Mouse (Mus musculus) midbrain, embryonic 14.5 days (tissue): ENCODE data around the gene Lpar5. TPM values are rescaled to one million over a fixed set of nuclear protein-coding genes. Genes with fewer than 3 reads are reported as not detected.

Source experiments
- ATAC-seq: fragments of 200-750 bp; cut with Nextera tagmentation; 2 replicates; pipeline ENCODE4 v1.8.0; 2017; ENCODE audit warnings: moderate number of reproducible peaks, moderate library complexity; ENCODE audit not compliant: low FRiP score, low TSS enrichment
- DNase-seq: peaks from one replicate; pipeline ENCODE4 v3.0.0-alpha.2; 2015
- H3K27ac ChIP-seq: fragments of 300-500 bp; sonication (generic); replicated peaks from 2 replicates; pipeline ENCODE4 v1.5.1; 2014; ENCODE audit warnings: mild to moderate bottlenecking, low read depth, low read length, moderate library complexity
- H3K27me3 ChIP-seq: fragments of 300-500 bp; sonication (generic); 2 replicates; pipeline ENCODE4 v1.6.1; 2014; ENCODE audit warnings: low read length, control low read depth, mixed read lengths; ENCODE audit not compliant: control insufficient read depth, insufficient read depth
- H3K36me3 ChIP-seq: fragments of 300-500 bp; sonication (generic); 2 replicates; pipeline ENCODE4 v1.6.1; 2014; ENCODE audit warnings: low read length, control low read depth; ENCODE audit not compliant: control insufficient read depth, insufficient read depth
- H3K4me1 ChIP-seq: fragments of 300-500 bp; sonication (generic); 2 replicates; pipeline ENCODE4 v1.6.1; 2014; ENCODE audit warnings: mild to moderate bottlenecking, antibody characterized with exemption, low read length, control low read depth; ENCODE audit not compliant: control insufficient read depth, insufficient read depth
- H3K4me2 ChIP-seq: fragments of 300-500 bp; sonication (generic); 2 replicates; pipeline ENCODE4 v1.6.1; 2014; ENCODE audit warnings: mild to moderate bottlenecking, low read length, moderate library complexity
- H3K4me3 ChIP-seq: fragments of 300-500 bp; sonication (generic); replicated peaks from 2 replicates; pipeline ENCODE4 v1.5.1; 2014; ENCODE audit warnings: low read depth, low read length
- H3K9ac ChIP-seq: fragments of 300-500 bp; sonication (generic); replicated peaks from 2 replicates; pipeline ENCODE4 v1.6.1; 2014; ENCODE audit warnings: mild to moderate bottlenecking, low read length, moderate library complexity
- H3K9me3 ChIP-seq: fragments of 300-500 bp; sonication (generic); 2 replicates; pipeline ENCODE4 v1.6.1; 2016; ENCODE audit warnings: low read length, control low read depth, mixed read lengths; ENCODE audit not compliant: control insufficient read depth
- WGBS: fragments of 180-500 bp; shearing (Covaris S2); extraction: QIAGEN DNeasy Blood & Tissue Kit; methylation state at CpG from one replicate; pipeline ENCODE4 v1.1.7; 2014; 5-methylcytosine and 5-hydroxymethylcytosine counted together
- polyA plus RNA-seq: library from polyadenylated mRNA; unstranded; fragments of >200 nt; fragmentation: Nextera tagmentation; extraction: Ambion mirVana; gene quantifications from 2 replicates; pipeline ENCODE4 v1.2.1, GENCODE M21; 2014

Lpar5 gene
- polyA plus RNA-seq, 1 experiment from 2014 or later: 0.45 TPM

DNA sequence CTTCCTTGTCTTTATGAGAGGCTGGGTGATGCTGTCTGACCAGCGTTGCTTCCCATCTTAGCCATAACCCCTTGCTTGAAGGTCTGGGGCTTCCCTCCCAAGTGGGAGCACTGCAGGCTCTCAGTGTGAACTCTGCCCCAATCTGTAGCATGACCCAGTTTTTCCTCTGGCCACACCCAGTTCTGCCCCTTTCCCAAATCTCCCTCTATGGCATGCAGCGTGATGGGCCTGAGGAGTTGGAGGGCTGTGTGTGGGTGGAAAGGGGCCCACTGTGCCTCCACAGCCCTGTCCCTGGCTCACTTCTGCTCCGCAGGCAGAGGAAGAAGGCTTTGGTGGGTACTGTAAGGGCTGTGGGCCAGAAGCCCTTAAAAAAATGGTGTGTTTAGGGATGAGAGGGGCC is 30.8 kb downstream of the Lpar5 start:
- no peak for DNase-seq
- peak overlapping the region; percentile 92 for H3K9ac ChIP-seq
- H3K27me3 ChIP-seq: no peaks in the 10 kb centered on the region
- H3K9me3 ChIP-seq: no peaks in the 10 kb centered on the region
- H3K36me3 ChIP-seq: peaks cover 59% of the 10 kb centered on the region
- peaks cover 33% of the 10 kb centered on the region for H3K4me1 ChIP-seq
- no peak for ATAC-seq
- 65% methylated on average over 3 of the region's 3 CpGs for WGBS
- no peak overlapping the region for H3K27ac ChIP-seq
- peak overlapping the region; percentile 98 for H3K4me3 ChIP-seq
- peak overlapping the region; percentile 85 for H3K4me2 ChIP-seq

DNA sequence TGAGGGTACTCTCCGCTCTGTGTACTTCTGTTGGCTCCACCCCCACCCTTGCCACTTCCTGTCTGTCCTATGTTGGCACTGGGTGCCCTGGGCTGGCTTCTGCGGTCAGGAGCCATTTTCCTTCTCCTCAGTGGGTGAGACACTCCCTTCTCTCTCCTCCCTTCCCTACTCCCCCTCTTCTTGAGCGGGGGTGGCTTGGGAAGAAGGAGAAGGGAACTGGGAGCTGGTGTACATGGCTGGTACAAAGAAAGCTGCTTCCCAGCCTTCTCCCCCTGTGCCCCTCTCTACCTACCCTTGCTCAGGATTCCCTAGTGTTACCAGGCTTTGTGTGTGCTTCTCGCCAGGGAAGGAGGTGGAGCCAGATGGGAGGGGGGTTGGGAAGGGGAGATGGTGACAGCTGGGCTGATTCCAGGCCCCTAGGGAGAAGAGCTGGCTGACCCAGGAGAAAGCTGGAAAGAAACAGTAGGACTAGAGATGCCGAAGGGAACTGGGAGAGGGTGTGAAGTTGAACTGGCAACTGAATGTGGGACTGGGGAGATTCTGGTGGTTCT is 31.8 kb downstream of the Lpar5 start:
- Histone ChIP-seq H3K4me3 (peak overlapping the region; percentile 98), H3K27ac (peak overlapping the region; percentile 63), H3K9me3 (no peaks in the 10 kb centered on the region), H3K27me3 (no peaks in the 10 kb centered on the region), H3K9ac (peak overlapping the region; percentile 92; the same call in 1 of the 2 replicates), H3K4me1 (peaks cover 33% of the 10 kb centered on the region), H3K36me3 (peaks cover 68% of the 10 kb centered on the region), H3K4me2 (peak overlapping the region; percentile 85)
- WGBS: 35% methylated on average over 5 of the region's 5 CpGs
- ATAC-seq: no peak
- peak; percentile 54 for DNase-seq

DNA sequence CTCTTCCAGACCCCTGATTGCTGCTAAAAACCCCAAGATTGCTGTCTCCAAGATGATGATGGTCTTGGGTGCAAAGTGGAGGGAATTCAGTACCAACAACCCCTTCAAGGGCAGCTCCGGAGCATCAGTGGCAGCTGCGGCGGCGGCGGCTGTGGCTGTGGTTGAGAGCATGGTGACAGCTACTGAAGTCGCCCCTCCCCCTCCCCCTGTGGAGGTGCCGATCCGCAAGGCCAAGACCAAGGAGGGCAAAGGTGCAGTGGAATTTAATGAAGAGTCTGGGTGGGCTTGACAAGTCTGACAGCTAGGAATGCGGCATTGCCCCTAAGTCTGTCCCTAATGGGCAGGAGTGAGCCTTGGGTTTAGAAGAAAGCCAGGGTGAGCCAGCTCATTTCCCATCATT is 33.7 kb downstream of the Lpar5 start:
- ATAC-seq (no peak), DNase-seq (no peak)
- 81% methylated on average over 9 of the region's 9 CpGs for WGBS
- no peaks in the 10 kb centered on the region for H3K9me3 ChIP-seq
- H3K4me2 ChIP-seq: no peak overlapping the region
- H3K27me3 ChIP-seq: no peaks in the 10 kb centered on the region
- H3K4me1 ChIP-seq: peaks cover 29% of the 10 kb centered on the region
- H3K36me3 ChIP-seq: peaks cover 87% of the 10 kb centered on the region
- H3K4me3 ChIP-seq: no peak overlapping the region
- no peak overlapping the region for H3K27ac ChIP-seq
- no peak overlapping the region for H3K9ac ChIP-seq

DNA sequence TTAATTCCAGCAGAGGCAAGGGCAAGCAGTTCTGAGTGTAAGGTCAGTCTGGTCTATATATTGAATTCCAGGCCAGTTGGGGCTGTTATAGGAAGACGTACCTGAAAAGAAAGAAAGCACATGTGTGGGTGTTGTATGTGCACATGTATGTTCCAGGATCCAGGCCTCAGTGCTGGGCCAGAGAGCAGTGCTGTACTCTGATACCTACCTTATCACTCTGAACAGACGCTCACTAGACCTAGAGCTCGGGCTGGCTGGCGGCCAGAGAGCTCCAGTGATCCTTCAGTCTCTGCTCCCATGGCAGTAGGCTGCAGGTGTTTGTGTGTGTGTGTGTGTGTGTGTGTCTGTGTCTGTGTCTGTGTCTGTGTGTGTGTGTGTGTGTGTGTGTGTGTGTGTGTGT is 36.5 kb downstream of the Lpar5 start:
- Histone ChIP-seq H3K4me3 (no peak overlapping the region), H3K27ac (no peak overlapping the region), H3K4me2 (no peak overlapping the region), H3K27me3 (no peaks in the 10 kb centered on the region), H3K36me3 (peaks cover 99% of the 10 kb centered on the region), H3K9ac (no peak overlapping the region), H3K9me3 (no peaks in the 10 kb centered on the region), H3K4me1 (peaks cover 10% of the 10 kb centered on the region)
- 90% methylated on average over 4 of the region's 4 CpGs for WGBS
- DNase-seq (no peak), ATAC-seq (no peak)

DNA sequence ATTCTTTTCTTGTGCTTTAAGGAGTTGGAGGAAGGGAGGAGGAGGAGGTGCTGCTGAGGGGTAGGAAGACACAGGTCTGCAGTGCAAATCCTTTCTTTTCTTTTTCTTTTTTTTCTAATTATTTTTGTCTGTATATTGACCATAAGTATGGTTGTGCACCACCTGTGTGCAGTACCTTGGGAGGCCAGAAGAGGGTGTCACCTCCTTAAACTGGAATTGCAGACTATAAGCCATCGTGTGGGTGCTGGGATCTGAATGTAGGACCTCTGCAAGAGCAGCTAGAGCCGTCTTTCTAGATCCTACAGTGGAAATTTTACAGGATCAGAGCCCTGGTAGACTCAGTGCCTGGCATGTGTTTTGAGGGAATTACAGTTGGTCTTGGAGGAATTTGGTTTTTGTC is 40.0 kb downstream of the Lpar5 start:
- Histone ChIP-seq H3K4me3 (no peak overlapping the region), H3K9me3 (no peaks in the 10 kb centered on the region), H3K9ac (no peak overlapping the region), H3K36me3 (peaks cover 99% of the 10 kb centered on the region), H3K4me2 (no peak overlapping the region), H3K4me1 (no peaks in the 10 kb centered on the region), H3K27me3 (no peaks in the 10 kb centered on the region), H3K27ac (no peak overlapping the region)
- 92% methylated on average over 2 of the region's 2 CpGs for WGBS
- no peak for DNase-seq
- no peak for ATAC-seq

DNA sequence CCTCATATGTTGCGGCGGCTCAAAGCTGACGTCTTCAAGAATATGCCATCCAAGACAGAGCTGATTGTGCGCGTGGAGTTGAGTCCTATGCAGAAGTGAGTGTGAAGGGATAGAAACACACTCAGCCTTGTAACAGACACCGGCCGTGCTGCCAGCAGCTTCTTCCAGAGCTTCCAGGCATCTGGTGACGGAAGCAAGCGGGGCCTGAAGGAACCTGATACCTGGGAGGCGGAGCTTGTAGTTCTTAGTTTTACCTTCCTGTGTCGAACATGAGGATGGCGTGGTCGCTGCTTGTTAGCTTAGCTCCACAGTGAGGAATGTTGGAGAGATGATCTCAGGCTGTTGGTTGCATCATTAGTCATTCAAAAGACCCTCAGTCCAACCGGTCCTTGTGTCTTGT is 41.7 kb downstream of the Lpar5 start:
- Histone ChIP-seq H3K27me3 (no peaks in the 10 kb centered on the region), H3K9me3 (no peaks in the 10 kb centered on the region), H3K9ac (no peak overlapping the region), H3K4me1 (no peaks in the 10 kb centered on the region), H3K27ac (no peak overlapping the region), H3K4me3 (no peak overlapping the region), H3K36me3 (peaks cover 99% of the 10 kb centered on the region), H3K4me2 (no peak overlapping the region)
- no peak for DNase-seq
- ATAC-seq: no peak
- 93% methylated on average over 14 of the region's 14 CpGs for WGBS

DNA sequence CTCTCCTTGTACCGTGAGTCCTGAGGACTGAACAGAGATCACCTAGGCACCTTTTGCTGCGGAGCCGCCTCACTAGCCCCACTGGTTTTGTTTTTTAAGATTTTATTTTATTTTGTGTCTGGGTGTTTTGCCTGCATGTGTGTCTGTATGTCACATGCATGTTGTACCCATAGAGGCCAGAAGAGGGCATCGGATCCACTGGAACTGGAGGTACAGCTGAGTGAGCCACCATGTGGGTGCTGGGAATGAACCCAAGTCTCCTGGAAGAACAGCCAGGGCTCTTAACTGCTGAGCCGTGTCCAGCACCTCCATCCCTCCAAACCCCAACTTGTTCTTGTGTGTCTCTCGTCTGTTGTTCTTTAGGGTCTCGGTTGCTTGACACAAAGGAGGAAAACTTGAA is 43.2 kb downstream of the Lpar5 start:
- peaks cover 97% of the 10 kb centered on the region for H3K36me3 ChIP-seq
- ATAC-seq (no peak), DNase-seq (peak; percentile 65)
- H3K27me3 ChIP-seq: no peaks in the 10 kb centered on the region
- 92% methylated on average over 7 of the region's 7 CpGs for WGBS
- H3K4me2 ChIP-seq: no peak overlapping the region
- no peak overlapping the region for H3K9ac ChIP-seq
- H3K4me1 ChIP-seq: no peaks in the 10 kb centered on the region
- H3K9me3 ChIP-seq: no peaks in the 10 kb centered on the region
- H3K4me3 ChIP-seq: no peak overlapping the region
- no peak overlapping the region for H3K27ac ChIP-seq

DNA sequence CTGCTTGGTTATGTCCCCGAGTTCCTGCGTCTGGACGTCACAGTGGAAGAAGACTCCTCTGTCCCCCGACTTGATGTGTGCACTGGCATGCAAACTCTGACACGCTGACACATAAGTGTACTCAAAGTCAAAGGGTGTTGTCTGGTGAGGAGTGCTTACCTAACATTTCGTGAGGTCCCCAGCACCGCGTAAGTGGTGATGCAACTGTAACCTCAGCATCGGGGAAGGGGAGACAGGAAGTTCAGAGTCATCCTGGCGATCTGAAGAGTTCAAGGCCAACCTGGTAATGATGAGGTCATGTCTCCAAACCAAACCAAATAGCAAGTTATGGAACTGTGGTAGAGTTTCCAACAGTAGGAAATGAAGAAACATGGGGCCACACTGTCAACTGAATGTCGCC is 44.8 kb downstream of the Lpar5 start:
- 97% methylated on average over 11 of the region's 11 CpGs for WGBS

DNA sequence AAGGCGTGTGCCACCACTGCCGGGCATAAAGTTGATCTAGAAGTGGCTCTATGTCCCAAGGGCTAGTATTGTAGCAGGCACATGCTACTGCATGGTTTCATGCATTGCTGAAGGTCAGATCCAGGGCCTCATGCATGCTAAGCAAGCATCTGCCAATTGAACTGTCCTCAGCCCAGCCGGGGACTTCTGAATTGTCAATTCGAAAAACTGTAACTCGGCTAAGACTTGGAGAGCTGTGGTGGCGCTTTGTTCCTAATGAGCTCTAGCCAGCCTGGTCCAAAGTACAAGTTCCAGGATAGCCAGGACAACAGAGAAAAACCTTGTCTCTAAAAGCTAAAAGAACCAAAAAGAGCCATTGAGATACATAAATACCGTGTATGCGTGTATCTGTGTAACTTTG is 51.7 kb downstream of the Lpar5 start:
- Histone ChIP-seq H3K9me3 (no peaks in the 10 kb centered on the region), H3K4me3 (no peak overlapping the region), H3K4me1 (no peaks in the 10 kb centered on the region), H3K27me3 (no peaks in the 10 kb centered on the region), H3K9ac (no peak overlapping the region), H3K36me3 (peaks cover 98% of the 10 kb centered on the region), H3K27ac (no peak overlapping the region), H3K4me2 (no peak overlapping the region)
- no peak for DNase-seq
- no peak for ATAC-seq
- WGBS: 93% methylated on average over 8 of the region's 8 CpGs

More for the DNA sequence above, 44.8 kb downstream of the Lpar5 start:
- Histone ChIP-seq H3K27ac (no peak overlapping the region), H3K36me3 (peaks cover 98% of the 10 kb centered on the region), H3K4me2 (no peak overlapping the region), H3K27me3 (no peaks in the 10 kb centered on the region), H3K9me3 (no peaks in the 10 kb centered on the region), H3K4me1 (no peaks in the 10 kb centered on the region), H3K9ac (no peak overlapping the region), H3K4me3 (no peak overlapping the region)
- DNase-seq (no peak), ATAC-seq (no peak)
